Mouse (Mus musculus) megakaryocyte, adult 5-6 weeks (primary cell): Measurements from ENCODE around the gene 1700042G07Rik. TPM values are rescaled to one million over a fixed set of nuclear protein-coding genes. Genes with fewer than 3 reads are reported as not detected.
A peak's percentile ranks its signal among the peaks of the same experiment; 100 is the strongest.
"Not testable (repeated sequence)": the region's sequence is repeated elsewhere in the genome, so short reads cannot be mapped to it uniquely, and the experiment has no call there.

Experiments
- ATAC-seq: 2 replicates; pipeline ENCODE4 v1.8.0; 2016; ENCODE audit warnings: mild to moderate bottlenecking, inconsistent platforms; ENCODE audit not compliant: poor library complexity, severe bottlenecking
- total RNA-seq, 2 experiments: library from RNA; stranded (forward) in 1 of 2; stranded (reverse) in 1 of 2; fragments of 153-499, 151-499 nt in 1 of 2; fragments of 221-1000, 200-1000 nt in 1 of 2; gene quantifications; 2 replicates each; pipeline versions ENCODE4 v1.2.3 to v1.2.4; 2015 to 2017

The 1700042G07Rik gene
- total RNA-seq, 2 experiments from 2014 or later = not detected

DNA sequence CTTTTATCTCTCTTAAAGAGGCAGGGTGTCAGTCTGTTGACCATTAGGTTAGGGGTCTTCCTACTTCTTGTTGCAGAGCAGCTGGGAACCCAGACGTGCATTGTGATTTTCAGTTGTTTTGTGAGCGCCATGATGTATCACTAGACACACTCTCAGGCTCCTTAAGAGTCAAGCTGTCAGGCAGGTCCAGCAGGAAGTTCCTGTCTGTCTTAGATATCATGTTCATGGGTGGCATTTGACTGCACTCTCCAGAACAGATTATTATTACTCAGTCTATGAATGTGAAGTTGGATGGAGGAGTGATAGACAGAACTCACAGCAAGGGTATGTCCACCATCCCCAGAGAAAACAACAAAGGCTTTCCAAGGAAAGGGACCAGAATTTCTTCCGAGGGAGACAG, 31.2 kb downstream of the 1700042G07Rik start:
- ATAC-seq = no peak

DNA sequence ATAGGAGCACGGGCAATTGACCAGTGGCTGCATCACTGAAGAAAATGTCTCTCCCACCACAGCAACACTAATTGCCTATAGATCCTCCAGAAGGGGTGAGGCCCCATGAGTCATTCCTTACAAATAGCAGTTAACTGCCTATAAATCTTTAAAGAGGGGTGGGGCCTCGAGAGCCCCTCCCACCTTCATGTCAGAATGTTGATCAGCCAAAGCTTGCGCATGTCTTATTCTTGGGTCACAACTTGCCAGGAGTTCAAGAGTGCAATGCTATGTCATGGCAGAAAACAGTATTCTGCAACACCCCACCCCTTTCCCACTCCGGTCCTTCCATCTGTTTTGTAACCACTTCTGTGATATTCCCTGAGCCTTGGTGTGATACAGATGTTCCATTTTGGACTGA, 33.4 kb downstream of the 1700042G07Rik start:
- ATAC-seq = no peak

DNA sequence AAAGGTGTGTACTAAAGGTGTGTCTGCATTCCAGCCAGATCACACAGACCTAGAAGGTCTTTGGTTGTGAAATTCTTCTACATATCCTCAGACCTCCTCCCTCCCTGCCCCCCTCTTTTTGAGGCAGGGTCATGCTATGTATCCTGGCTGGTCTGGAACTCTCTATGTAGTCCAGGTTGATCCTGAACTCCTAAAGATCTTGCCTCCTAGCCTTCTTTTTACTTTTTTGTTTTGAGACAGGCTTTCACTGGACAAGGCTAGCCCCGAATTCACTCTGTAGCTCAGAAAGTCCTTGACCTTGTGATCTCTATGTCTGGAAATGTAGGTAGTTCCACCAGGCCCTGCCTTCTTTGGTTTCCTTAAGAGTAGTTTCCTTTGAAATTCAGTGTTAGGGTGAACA, 35.7 kb downstream of the 1700042G07Rik start:
- no peak for ATAC-seq

DNA sequence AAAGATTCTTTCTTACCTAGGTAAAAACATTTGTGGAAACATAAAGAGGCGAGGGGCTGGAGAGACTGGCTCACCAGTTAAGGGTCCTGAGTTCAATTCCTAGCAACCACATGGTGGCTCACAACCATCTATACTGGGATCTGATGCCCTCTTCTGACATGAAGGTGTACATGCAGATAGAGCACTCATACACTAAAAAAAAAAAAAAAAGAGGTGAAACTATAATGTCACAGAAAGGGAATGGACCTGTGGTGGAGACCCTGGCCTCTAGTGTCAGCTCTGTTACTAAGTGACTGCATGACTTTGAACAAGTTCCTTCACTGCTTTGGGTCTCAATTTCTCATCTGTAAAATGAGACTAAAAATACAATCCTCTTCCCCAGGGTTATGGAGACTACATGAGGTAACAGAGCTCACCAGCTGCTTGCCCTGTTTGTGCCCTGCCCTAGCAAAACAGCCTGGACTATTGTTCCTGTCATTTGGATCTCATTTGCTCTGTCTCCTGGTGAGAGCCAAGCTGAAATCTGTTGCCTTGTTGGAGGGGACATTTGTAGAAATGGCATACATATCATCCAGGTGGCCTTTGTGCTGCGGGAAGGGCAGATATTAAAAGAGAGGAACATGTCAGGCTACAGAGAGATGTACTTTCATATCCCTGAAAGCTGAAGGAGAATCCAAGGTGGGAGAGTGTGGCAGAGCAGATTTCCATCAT, 42.9 kb downstream of the 1700042G07Rik start:
- no peak for ATAC-seq

DNA sequence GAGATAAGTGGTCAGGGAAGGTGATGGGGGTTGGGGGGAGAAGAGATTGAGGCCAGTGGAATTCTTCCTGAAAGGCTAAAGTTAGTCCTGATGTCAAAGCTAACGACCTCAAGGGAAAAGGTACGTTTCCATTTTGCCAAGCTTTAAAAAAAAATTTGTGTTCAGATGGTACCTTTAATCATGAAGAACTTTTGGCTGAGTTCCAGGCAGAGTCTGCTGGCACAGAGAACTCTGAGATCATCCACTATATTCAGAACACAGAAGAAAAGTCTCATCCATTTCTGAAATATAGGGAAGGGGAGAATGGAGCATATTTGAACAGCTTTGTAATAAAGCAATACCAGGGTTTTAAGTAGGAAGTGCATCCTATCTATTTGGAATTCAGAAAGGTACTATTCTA, 43.9 kb downstream of the 1700042G07Rik start:
- ATAC-seq = no peak

DNA sequence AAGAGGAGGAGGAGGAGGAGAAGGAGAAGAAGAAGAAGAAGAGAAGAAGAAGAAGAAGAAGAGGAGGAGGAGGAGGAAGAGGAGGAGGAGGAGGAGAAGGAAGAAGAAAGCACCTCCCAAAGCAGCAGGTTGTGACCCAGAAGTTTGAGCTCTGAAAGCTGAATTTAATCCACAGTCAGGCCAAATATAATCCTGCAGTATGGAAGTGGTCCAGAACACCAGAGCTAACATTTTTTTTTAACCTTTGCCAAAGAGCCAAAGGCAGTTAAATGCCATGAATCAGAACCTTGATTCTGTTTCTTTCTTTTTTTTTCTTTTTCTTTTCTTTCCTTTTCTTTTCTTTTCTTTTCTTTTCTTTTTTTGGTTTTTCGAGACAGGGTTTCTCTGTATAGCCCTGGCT, 44.5 kb downstream of the 1700042G07Rik start:
- ATAC-seq = not testable (repeated sequence)

DNA sequence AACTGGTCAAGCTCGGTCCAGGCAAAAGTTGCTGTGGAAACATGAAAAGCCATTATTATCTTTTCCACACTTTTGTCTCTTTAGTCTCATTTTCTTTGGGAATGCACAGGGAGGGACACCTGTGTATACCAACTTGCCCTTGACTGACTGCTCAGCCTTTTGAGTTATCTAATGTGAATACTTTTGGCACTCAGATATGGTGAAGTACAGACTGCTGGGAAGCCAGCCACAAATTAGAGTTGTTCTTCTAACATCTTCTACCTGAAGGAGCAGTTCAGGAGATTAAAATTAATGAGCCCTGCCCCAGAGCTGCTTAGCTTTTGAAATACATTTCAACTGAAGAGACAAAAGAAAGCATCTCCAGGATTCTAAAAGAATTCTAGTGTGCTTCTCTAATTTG, 45.9 kb downstream of the 1700042G07Rik start:
- no peak for ATAC-seq

DNA sequence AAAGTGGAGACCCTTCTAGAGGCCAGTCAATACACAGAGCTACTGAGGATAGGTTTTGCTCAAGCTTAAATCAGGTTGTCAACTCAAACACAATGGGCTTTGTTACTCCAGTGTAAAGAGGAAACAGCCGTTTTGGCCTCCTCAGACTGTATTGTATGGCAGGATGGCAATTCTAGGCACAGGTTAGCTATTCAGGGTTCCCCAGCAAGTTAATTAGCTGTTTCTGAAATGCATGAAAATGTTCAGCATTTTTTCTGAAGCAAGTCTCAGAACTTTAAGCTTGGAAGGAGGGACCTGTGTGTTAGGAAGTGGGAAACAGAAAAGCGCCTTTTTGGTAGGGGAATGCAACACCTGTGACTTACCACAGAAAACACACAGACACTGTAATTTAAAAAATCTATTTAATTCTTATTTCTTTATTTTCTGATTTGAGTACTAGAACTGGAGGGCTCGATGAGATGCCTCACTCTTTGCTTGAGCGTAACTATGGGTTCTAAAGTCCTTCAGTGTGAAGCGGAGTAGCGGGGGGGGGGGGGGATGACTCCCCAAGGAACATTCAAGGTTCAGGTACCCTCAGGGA, 47.0 kb downstream of the 1700042G07Rik start:
- ATAC-seq = no peak

DNA sequence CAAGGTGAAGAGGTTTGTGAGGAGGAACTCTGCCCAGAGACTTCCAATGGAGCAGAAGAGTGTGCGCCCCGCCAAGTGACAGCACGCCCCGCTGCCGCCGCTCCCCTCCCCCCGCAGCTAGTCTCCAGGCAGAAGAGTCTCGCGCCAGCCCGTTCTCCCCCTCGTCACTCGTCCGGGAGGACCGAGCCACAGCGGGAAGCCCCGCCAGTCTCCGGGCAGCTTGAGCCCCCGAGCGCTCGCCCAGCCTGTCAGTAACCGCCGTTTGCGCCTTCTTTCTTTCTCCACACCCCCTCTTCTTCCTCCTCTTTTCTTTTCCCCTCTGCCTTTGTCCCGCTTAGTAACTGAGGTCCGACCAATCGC, 47.6 kb downstream of the 1700042G07Rik start:
- peak; percentile 63 for ATAC-seq

DNA sequence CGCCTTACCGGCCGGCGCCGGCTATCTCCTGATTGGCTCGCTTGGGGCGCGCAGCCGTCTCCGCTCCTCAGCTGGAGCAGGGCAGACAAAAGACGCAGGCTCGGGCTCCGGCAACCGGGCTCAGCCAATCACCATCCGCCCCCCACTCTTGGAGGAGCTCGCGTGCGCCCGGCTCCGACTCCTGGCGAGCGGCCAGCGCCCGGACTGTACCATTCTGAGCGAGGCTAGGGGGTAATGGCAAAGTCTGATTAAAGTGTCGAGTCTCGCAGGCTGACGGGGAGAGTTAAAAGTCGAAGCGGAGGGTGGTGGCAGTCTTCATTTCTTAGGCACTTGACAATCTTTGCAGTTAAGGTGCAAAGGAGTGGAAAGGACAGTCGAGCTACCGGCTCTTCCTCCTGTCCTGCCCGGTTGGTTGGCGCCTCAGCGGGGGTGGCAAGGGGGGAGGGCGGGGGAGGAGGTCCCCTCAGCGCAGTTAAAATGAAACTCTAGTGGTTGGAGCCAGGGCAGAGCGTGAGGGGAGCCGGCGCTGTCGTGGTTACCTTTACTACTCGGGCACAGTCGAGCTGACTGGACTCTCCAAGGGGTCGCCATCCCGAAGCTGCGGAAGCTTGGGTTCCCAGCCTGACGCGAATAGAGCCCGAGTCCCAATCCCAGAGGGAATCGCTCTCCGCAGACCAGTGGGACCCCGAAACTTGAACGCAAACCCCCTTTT, 48.1 kb downstream of the 1700042G07Rik start, which contains the start of gene Pik3r3:
Gene Pik3r3 (plus strand): TSS at position 479 of the 712 bp plus-strand sequence.
- peak; percentile 95 for ATAC-seq

DNA sequence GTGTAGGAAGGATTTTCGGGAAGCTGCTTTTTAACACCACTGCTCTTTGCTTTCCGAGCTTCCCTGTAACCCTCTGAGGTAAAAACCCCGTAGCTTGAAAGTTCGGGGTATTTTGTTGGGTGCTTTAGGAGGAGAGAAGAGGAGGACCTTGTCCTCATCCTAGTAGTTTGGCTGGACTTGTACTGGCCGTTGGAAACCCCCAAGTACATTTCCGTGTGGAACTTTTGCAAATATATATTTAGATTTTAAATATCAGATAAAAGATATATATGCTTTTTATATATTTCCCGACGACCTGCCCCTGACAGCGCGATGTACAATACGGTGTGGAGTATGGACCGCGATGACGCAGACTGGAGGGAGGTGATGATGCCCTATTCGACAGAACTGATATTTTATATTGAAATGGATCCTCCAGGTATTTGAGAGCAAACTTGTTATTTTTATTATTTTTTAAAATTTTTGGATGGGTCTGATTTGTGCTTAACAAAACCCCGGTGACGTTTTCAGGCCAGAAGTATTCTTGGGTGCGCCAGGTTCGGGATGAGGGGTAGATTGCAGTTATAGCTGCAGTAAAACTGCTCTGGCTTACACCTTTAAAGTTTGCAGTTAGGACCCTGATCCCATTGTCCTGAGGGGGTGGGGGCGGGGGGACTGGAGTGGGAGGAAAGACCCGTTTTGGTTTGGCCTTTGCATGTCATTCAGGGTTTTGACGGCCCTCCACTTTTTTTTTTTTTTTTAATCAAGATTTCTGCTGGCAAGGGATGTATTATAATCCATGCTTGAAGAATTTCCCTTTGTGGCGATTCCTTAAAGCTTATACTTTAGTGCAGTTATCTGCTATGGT, 49.0 kb downstream of the 1700042G07Rik start:
- ATAC-seq = no peak

DNA sequence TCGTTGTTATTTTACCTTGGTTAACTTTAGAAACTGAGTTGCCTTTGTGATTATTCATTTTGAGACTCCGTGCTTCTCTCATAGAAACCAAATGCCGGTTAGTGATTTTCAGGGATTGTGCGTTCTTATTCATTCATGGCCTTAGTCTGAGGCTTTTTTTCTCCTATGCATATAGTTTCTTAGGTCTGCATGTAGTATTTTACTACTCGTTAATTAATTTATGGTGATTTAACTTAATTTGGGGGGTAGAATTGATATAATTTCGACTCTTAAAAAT, 49.6 kb downstream of the 1700042G07Rik start:
- ATAC-seq = no peak

Other genes starting within 250 kb of the 1700042G07Rik start
- gene Dmbx1, start 233.4 kb upstream of the 1700042G07Rik start, total RNA-seq (2015) = not detected in 2 replicates
- gene Dmbx1, start 233.4 kb upstream of the 1700042G07Rik start, total RNA-seq (2017) = not detected in 2 replicates
- gene Faah, start 155.4 kb upstream of the 1700042G07Rik start, total RNA-seq (2015) = 0.71 and 1.8 TPM in 2 replicates
- gene Faah, start 155.4 kb upstream of the 1700042G07Rik start, total RNA-seq (2017) = 1.3 and 2.2 TPM in 2 replicates
- gene Nsun4, start 119.5 kb upstream of the 1700042G07Rik start, total RNA-seq (2015) = 9.6 and 10.4 TPM in 2 replicates
- gene Nsun4, start 119.5 kb upstream of the 1700042G07Rik start, total RNA-seq (2017) = 7.9 and 14.0 TPM in 2 replicates
- 465 and 482 TPM in 2 replicates for gene Uqcrh, start 98.3 kb upstream of the 1700042G07Rik start, total RNA-seq (2015)
- 334 and 347 TPM in 2 replicates for gene Uqcrh, start 98.3 kb upstream of the 1700042G07Rik start, total RNA-seq (2017)
- 14.3 and 15.1 TPM in 2 replicates for gene Lrrc41, start 98.1 kb upstream of the 1700042G07Rik start, total RNA-seq (2015)
- gene Lrrc41, start 98.1 kb upstream of the 1700042G07Rik start, total RNA-seq (2017) = 9.9 and 16.3 TPM in 2 replicates
- gene Rad54l, start 49.7 kb upstream of the 1700042G07Rik start, total RNA-seq (2015) = 16.6 and 18.7 TPM in 2 replicates
- 15.4 and 19.1 TPM in 2 replicates for gene Rad54l, start 49.7 kb upstream of the 1700042G07Rik start, total RNA-seq (2017)
- gene Pomgnt1, start 49.5 kb upstream of the 1700042G07Rik start, total RNA-seq (2015) = 3.3 and 6.7 TPM in 2 replicates
- 7.3 and 9.3 TPM in 2 replicates for gene Pomgnt1, start 49.5 kb upstream of the 1700042G07Rik start, total RNA-seq (2017)
- gene Lurap1, start 22.0 kb upstream of the 1700042G07Rik start, total RNA-seq (2015) = not detected in 2 replicates
- not detected in 2 replicates for gene Lurap1, start 22.0 kb upstream of the 1700042G07Rik start, total RNA-seq (2017)
- gene Tspan1, start 5.8 kb upstream of the 1700042G07Rik start, total RNA-seq (2015) = not detected in 2 replicates
- gene Tspan1, start 5.8 kb upstream of the 1700042G07Rik start, total RNA-seq (2017) = not detected in 2 replicates
- not detected in 2 replicates for gene Gm49337, start within 50 bp of the 1700042G07Rik start, total RNA-seq (2015)
- 0.48 TPM in 1 of 2 replicates, not detected in the other for gene Gm49337, start within 50 bp of the 1700042G07Rik start, total RNA-seq (2017)
- gene Pik3r3, start 48.2 kb downstream of the 1700042G07Rik start, total RNA-seq (2015) = 0.31 and 0.41 TPM in 2 replicates
- 0.24 and 1.1 TPM in 2 replicates for gene Pik3r3, start 48.2 kb downstream of the 1700042G07Rik start, total RNA-seq (2017)